Mouse (Mus musculus): ENCODE results near the gene Slc7a8. TPM values are rescaled to one million over a fixed set of nuclear protein-coding genes. Genes with fewer than 3 reads are reported as not detected.
"Not testable (repeated sequence)": the region's sequence is repeated elsewhere in the genome, so short reads cannot be mapped to it uniquely, and the experiment has no call there.

The Slc7a8 gene
- polyA plus RNA-seq, 1 experiment = 0.25 TPM

DNA sequence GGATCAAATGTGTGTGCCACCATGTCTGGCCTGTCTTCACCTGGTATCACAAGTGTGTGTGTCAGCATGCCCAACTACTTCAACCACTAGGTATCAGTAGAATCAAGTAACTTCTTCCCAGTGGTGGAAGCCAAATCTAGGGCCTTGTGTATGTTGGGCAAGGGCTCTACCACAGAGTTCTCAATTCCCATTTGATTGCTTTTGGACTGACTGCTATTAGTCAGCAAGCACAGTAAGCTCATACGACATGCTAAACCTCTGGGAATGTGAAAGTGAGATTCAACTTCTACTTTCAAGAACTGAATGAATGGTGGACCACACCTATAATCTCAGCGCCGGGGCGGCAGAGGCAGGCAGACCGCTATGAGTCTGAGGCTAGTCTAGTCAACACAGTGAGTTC, 11.4 kb downstream of the Slc7a8 start:
- Histone ChIP-seq H3K4me3 (replicated peaks) (no peak overlapping the region), H3K27me3 (ENCODE audit: control insufficient read depth) (no peaks in the 10 kb centered on the region), H3K36me3 (ENCODE audit: control insufficient read depth) (no peaks in the 10 kb centered on the region), H3K9me3 (ENCODE audit: control insufficient read depth, low read length) (no peaks in the 10 kb centered on the region), H3K4me1 (ENCODE audit: control insufficient read depth) (no peaks in the 10 kb centered on the region)
- TF ChIP-seq GATA1 (IDR thresholded peaks at IDR 0.05; ENCODE audit: low read length) (no peak), TAL1 (IDR thresholded peaks at IDR 0.05; ENCODE audit: low read length) (no peak)

DNA sequence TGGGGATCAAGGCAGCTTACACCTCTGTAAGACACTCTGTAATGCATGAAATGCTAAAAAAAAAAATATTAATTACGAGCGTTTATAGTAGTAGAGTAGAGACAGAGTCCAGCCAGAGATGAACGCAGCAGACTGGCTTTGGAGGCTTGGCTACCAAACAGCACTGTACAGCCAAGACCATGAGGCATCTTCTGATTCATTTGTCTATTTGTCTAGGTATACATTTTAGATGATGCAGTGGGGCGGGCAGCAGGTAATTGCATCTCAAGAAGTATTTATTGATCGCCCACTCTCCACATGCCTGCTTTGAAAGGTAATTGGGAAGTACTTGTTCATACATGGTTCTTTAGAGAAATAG, 12.7 kb downstream of the Slc7a8 start:
- no peak overlapping the region for H3K4me3 ChIP-seq (replicated peaks)
- H3K27me3 ChIP-seq (ENCODE audit: control insufficient read depth) = no peaks in the 10 kb centered on the region
- H3K4me1 ChIP-seq (ENCODE audit: control insufficient read depth) = no peaks in the 10 kb centered on the region
- H3K9me3 ChIP-seq (ENCODE audit: control insufficient read depth, low read length) = no peaks in the 10 kb centered on the region
- H3K36me3 ChIP-seq (ENCODE audit: control insufficient read depth) = no peaks in the 10 kb centered on the region
- TF ChIP-seq GATA1 (IDR thresholded peaks at IDR 0.05; ENCODE audit: low read length) (no peak), TAL1 (IDR thresholded peaks at IDR 0.05; ENCODE audit: low read length) (no peak)

- TF ChIP-seq GATA1 (IDR thresholded peaks at IDR 0.05; ENCODE audit: low read length) (no peak), TAL1 (IDR thresholded peaks at IDR 0.05; ENCODE audit: low read length) (no peak)
- Histone ChIP-seq H3K27me3 (ENCODE audit: control insufficient read depth) (no peaks in the 10 kb centered on the region), H3K4me3 (replicated peaks) (no peak overlapping the region), H3K4me1 (ENCODE audit: control insufficient read depth) (no peaks in the 10 kb centered on the region), H3K36me3 (ENCODE audit: control insufficient read depth) (no peaks in the 10 kb centered on the region), H3K9me3 (ENCODE audit: control insufficient read depth, low read length) (no peaks in the 10 kb centered on the region)
Observed at GRCm38 (mm10) chr14:54768314-54769067, 13.3 kb downstream of the Slc7a8 start.

DNA sequence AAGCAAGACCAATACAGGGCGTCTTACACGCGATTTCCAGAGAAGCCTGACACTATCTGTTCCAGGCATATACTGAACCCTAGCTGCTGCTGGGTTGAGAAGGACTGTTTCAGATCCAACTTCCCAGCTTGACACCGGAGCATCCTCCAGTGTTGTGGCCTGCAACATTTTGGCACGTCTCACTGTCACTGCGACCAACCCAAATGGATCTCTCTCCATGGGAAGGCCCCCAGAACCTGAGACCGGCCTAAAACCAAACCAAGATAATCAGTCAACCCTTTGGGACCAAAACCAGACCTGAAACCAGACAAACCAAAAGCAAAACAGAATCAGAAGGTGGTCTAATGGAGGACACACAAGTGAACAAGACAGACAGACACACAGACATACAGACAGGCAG, 14.8 kb downstream of the Slc7a8 start:
- not testable (repeated sequence) for H3K4me1 ChIP-seq (ENCODE audit: control insufficient read depth); H3K4me3 ChIP-seq (replicated peaks); H3K27me3 ChIP-seq (ENCODE audit: control insufficient read depth); H3K9me3 ChIP-seq (ENCODE audit: control insufficient read depth, low read length); H3K36me3 ChIP-seq (ENCODE audit: control insufficient read depth)

DNA sequence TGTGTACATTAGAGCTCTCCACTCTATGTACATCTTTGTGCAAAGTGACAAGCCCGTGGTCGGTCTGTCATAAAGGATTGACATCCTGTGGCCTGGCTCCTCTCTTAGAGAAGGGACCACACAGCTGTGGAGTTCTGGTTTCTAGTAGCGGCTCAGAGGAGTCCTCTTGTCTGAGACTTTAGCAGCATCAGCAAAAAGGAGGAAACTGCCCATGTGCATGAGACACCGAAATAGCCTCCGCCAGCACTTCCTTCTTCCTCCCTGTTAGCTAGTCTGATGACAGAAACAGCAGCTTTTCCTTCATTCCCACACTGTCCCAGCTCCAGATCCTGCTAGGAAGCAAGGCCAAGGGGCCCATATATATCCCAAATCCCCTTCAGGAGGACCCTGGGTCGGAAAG, 25.4 kb downstream of the Slc7a8 start:
- Histone ChIP-seq H3K4me1 (ENCODE audit: control insufficient read depth) (peaks cover 1% of the 10 kb centered on the region; the same call in 1 of the 2 replicates), H3K27me3 (ENCODE audit: control insufficient read depth) (no peaks in the 10 kb centered on the region), H3K36me3 (ENCODE audit: control insufficient read depth) (no peaks in the 10 kb centered on the region), H3K4me3 (replicated peaks) (no peak overlapping the region), H3K9me3 (ENCODE audit: control insufficient read depth, low read length) (no peaks in the 10 kb centered on the region)
- TF ChIP-seq TAL1 (IDR thresholded peaks at IDR 0.05; ENCODE audit: low read length) = no peak
- no peak for TF ChIP-seq GATA1 (IDR thresholded peaks at IDR 0.05; ENCODE audit: low read length)

DNA sequence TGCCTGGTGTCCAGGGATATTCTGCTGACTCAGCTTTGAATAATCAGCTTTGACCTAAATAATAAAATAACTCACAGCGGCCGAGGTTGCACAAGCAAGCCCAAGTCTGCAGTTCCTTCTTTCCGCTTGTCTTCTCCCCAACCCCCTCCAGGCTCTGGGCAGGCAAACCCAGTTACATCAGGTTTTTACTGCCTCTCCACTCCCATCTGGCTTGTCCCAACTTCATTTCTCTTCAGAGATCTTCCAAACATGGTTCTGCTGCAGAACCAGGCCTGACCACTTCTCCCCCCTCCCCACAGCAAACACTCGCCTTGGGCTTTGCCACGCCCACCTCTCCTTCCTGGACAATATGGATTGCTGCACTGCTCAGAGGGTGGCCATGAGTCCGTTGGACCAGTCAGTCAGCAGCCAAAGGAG, 27.1 kb downstream of the Slc7a8 start:
- Histone ChIP-seq H3K9me3 (ENCODE audit: control insufficient read depth, low read length) (no peaks in the 10 kb centered on the region), H3K27me3 (ENCODE audit: control insufficient read depth) (no peaks in the 10 kb centered on the region), H3K4me3 (replicated peaks) (no peak overlapping the region), H3K36me3 (ENCODE audit: control insufficient read depth) (no peaks in the 10 kb centered on the region), H3K4me1 (ENCODE audit: control insufficient read depth) (peaks cover 1% of the 10 kb centered on the region; the same call in 1 of the 2 replicates)
- TF ChIP-seq GATA1 (IDR thresholded peaks at IDR 0.05; ENCODE audit: low read length) (no peak), TAL1 (IDR thresholded peaks at IDR 0.05; ENCODE audit: low read length) (no peak)

DNA sequence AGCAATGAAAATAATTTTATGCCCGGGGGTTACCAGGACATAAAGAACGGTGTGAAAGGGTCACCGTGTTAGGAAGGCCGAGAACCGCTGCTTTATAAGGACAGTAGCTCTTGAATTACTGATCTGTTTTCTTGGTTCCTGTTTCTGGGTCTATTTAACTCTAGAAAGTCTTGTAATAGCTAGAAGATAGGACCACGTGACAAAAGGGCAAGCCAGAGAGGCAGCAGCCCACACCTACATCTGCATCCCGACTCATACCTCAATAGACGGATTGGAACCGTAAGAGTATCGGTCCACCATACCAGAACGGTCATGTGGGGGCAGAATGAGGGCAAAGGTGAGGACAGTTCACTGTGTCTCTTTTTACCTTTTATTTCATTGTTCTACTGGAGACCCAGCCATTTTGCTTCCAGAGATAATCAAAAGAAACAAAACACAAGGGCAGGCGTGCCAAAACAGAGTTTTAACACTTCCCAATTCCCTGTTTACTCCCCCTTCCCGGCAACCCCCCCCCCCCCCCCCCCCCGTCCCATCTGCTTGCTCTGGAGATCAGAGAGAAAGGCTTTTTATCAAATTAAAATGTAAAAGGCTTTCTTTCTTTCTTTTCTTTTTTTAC, 27.7 kb downstream of the Slc7a8 start:
- Histone ChIP-seq H3K4me3 (replicated peaks) (no peak overlapping the region), H3K9me3 (ENCODE audit: control insufficient read depth, low read length) (no peaks in the 10 kb centered on the region), H3K36me3 (ENCODE audit: control insufficient read depth) (no peaks in the 10 kb centered on the region), H3K27me3 (ENCODE audit: control insufficient read depth) (no peaks in the 10 kb centered on the region), H3K4me1 (ENCODE audit: control insufficient read depth) (peaks cover 1% of the 10 kb centered on the region; the same call in 1 of the 2 replicates)
- TF ChIP-seq TAL1 (IDR thresholded peaks at IDR 0.05; ENCODE audit: low read length) (no peak), GATA1 (IDR thresholded peaks at IDR 0.05; ENCODE audit: low read length) (no peak)

GRCm38 (mm10) chr14:54752938-54753337, 28.8 kb downstream of the Slc7a8 start:
- no peaks in the 10 kb centered on the region for H3K27me3 ChIP-seq (ENCODE audit: control insufficient read depth)
- H3K36me3 ChIP-seq (ENCODE audit: control insufficient read depth) = no peaks in the 10 kb centered on the region
- H3K9me3 ChIP-seq (ENCODE audit: control insufficient read depth, low read length) = no peaks in the 10 kb centered on the region
- TF ChIP-seq TAL1 (IDR thresholded peaks at IDR 0.05; ENCODE audit: low read length) = no peak
- TF ChIP-seq GATA1 (IDR thresholded peaks at IDR 0.05; ENCODE audit: low read length) = no peak
- H3K4me1 ChIP-seq (ENCODE audit: control insufficient read depth) = peaks cover 1% of the 10 kb centered on the region; the same call in 1 of the 2 replicates
- H3K4me3 ChIP-seq (replicated peaks) = no peak overlapping the region

GRCm38 (mm10) chr14:54751768-54752167, 30.0 kb downstream of the Slc7a8 start:
- Histone ChIP-seq H3K4me1 (ENCODE audit: control insufficient read depth) (peaks cover 1% of the 10 kb centered on the region; the same call in 1 of the 2 replicates), H3K27me3 (ENCODE audit: control insufficient read depth) (no peaks in the 10 kb centered on the region), H3K36me3 (ENCODE audit: control insufficient read depth) (no peaks in the 10 kb centered on the region), H3K4me3 (replicated peaks) (no peak overlapping the region), H3K9me3 (ENCODE audit: control insufficient read depth, low read length) (no peaks in the 10 kb centered on the region)
- TF ChIP-seq GATA1 (IDR thresholded peaks at IDR 0.05; ENCODE audit: low read length) (no peak), TAL1 (IDR thresholded peaks at IDR 0.05; ENCODE audit: low read length) (no peak)

Data from erythroblast, embryonic 14.5 days (primary cell).